Mouse (Mus musculus): ENCODE measurements around the gene Fam92b. TPM values are rescaled to one million over a fixed set of nuclear protein-coding genes. Genes with fewer than 3 reads are reported as not detected.
A peak's percentile ranks its signal among the peaks of the same experiment; 100 is the strongest.

The Fam92b gene
- total and polyA plus RNA-seq, 3 experiments = 1.0 TPM; not detected in 2

GRCm38 (mm10) chr8:120181274-120181673 lies 4.0 kb upstream of the Fam92b start:
- no peak overlapping the region for H3K27ac ChIP-seq
- TF ChIP-seq EP300 (IDR thresholded peaks at IDR 0.05; ENCODE audit: insufficient read depth, low read depth, low read length) (no peak), POLR2A (IDR thresholded peaks at IDR 0.05; ENCODE audit: insufficient read depth, low read depth, low read length) (no peak), CTCF (IDR thresholded peaks at IDR 0.05) (no peak)
- intact Hi-C loops (cut with DNase I) = loop anchor here (2.0 kb wide), 1 partner anchor 182 kb away; no protein-coding TSS in a partner anchor
- no peaks in the 10 kb centered on the region for H3K27me3 ChIP-seq (ENCODE audit: control insufficient read depth, insufficient read depth, low read length)
- DNase-seq = no peak
- no peak overlapping the region for H3K4me3 ChIP-seq
- H3K79me2 ChIP-seq (replicated peaks; ENCODE audit: control insufficient read depth, insufficient read depth, low read length) = no peaks in the 10 kb centered on the region
- H3K9ac ChIP-seq (ENCODE audit: low read depth, low read length) = no peak overlapping the region
- WGBS = 89% methylated on average over 5 of the region's 5 CpGs
- H3K36me3 ChIP-seq (ENCODE audit: control insufficient read depth, insufficient read depth, low read length) = no peaks in the 10 kb centered on the region
- H3K4me1 ChIP-seq (ENCODE audit: control insufficient read depth, insufficient read depth, low read length) = peaks cover 17% of the 10 kb centered on the region

- WGBS = 81% methylated on average over 7 of the region's 7 CpGs
- Histone ChIP-seq H3K36me3 (ENCODE audit: control insufficient read depth, insufficient read depth, low read length) (no peaks in the 10 kb centered on the region), H3K79me2 (replicated peaks; ENCODE audit: control insufficient read depth, insufficient read depth, low read length) (no peaks in the 10 kb centered on the region), H3K27ac (no peak overlapping the region), H3K4me1 (ENCODE audit: control insufficient read depth, insufficient read depth, low read length) (peaks cover 9% of the 10 kb centered on the region), H3K27me3 (ENCODE audit: control insufficient read depth, insufficient read depth, low read length) (no peaks in the 10 kb centered on the region), H3K4me3 (no peak overlapping the region), H3K9ac (ENCODE audit: low read depth, low read length) (no peak overlapping the region)
- intact Hi-C loops (cut with DNase I) = loop anchor here (2.0 kb wide), 1 partner anchor 182 kb away; no protein-coding TSS in a partner anchor
- DNase-seq = no peak
- TF ChIP-seq POLR2A (IDR thresholded peaks at IDR 0.05; ENCODE audit: insufficient read depth, low read depth, low read length) (no peak), EP300 (IDR thresholded peaks at IDR 0.05; ENCODE audit: insufficient read depth, low read depth, low read length) (no peak), CTCF (IDR thresholded peaks at IDR 0.05) (no peak)
These were observed 3.2 kb upstream of the Fam92b start for GRCm38 (mm10) chr8:120180445-120180970.

- H3K4me3 ChIP-seq = peak overlapping the region; percentile 38
- TF ChIP-seq EP300 (IDR thresholded peaks at IDR 0.05; ENCODE audit: insufficient read depth, low read depth, low read length) (peak; percentile 90), CTCF (IDR thresholded peaks at IDR 0.05) (peak; percentile 92), POLR2A (IDR thresholded peaks at IDR 0.05; ENCODE audit: insufficient read depth, low read depth, low read length) (no peak)
- H3K27ac ChIP-seq = no peak overlapping the region; the same call in 1 of the 2 replicates
- H3K79me2 ChIP-seq (replicated peaks; ENCODE audit: control insufficient read depth, insufficient read depth, low read length) = no peaks in the 10 kb centered on the region
- WGBS = 1% methylated on average over 10 of the region's 10 CpGs
- peak; percentile 88 to 94 for DNase-seq
- intact Hi-C loops (cut with DNase I) = loop anchor here (1.0 to 5.0 kb wide), 4 partner anchors 98 to 429 kb away; no protein-coding TSS in a partner anchor
- no peaks in the 10 kb centered on the region for H3K36me3 ChIP-seq (ENCODE audit: control insufficient read depth, insufficient read depth, low read length)
- H3K27me3 ChIP-seq (ENCODE audit: control insufficient read depth, insufficient read depth, low read length) = no peaks in the 10 kb centered on the region
- H3K9ac ChIP-seq (ENCODE audit: low read depth, low read length) = no peak overlapping the region
- H3K4me1 ChIP-seq (ENCODE audit: control insufficient read depth, insufficient read depth, low read length) = peaks cover 2% of the 10 kb centered on the region
These were observed 1.8 kb upstream of the Fam92b start for GRCm38 (mm10) chr8:120179027-120179431.

GRCm38 (mm10) chr8:120178124-120178514 lies 853 bp upstream of the Fam92b start:
- Histone ChIP-seq H3K9ac (ENCODE audit: low read depth, low read length) (no peak overlapping the region), H3K79me2 (replicated peaks; ENCODE audit: control insufficient read depth, insufficient read depth, low read length) (no peaks in the 10 kb centered on the region), H3K36me3 (ENCODE audit: control insufficient read depth, insufficient read depth, low read length) (no peaks in the 10 kb centered on the region), H3K4me1 (ENCODE audit: control insufficient read depth, insufficient read depth, low read length) (peaks cover 2% of the 10 kb centered on the region), H3K27ac (no peak overlapping the region), H3K4me3 (no peak overlapping the region), H3K27me3 (ENCODE audit: control insufficient read depth, insufficient read depth, low read length) (no peaks in the 10 kb centered on the region)
- DNase-seq = no peak
- TF ChIP-seq EP300 (IDR thresholded peaks at IDR 0.05; ENCODE audit: insufficient read depth, low read depth, low read length) = no peak
- TF ChIP-seq POLR2A (IDR thresholded peaks at IDR 0.05; ENCODE audit: insufficient read depth, low read depth, low read length) = no peak
- no peak for TF ChIP-seq CTCF (IDR thresholded peaks at IDR 0.05)
- intact Hi-C loops (cut with DNase I) = loop anchor here (2.0 to 5.0 kb wide), 2 partner anchors 99 to 419 kb away; no protein-coding TSS in a partner anchor
- WGBS = 29% methylated on average over 10 of the region's 10 CpGs

GRCm38 (mm10) chr8:120176605-120177004 lies 661 bp downstream of the Fam92b start:
- intact Hi-C loops (cut with DNase I) = loop anchor here (5.0 kb wide), 1 partner anchor 421 kb away; no protein-coding TSS in a partner anchor
- Histone ChIP-seq H3K36me3 (ENCODE audit: control insufficient read depth, insufficient read depth, low read length) (no peaks in the 10 kb centered on the region), H3K27me3 (ENCODE audit: control insufficient read depth, insufficient read depth, low read length) (no peaks in the 10 kb centered on the region), H3K4me1 (ENCODE audit: control insufficient read depth, insufficient read depth, low read length) (peaks cover 2% of the 10 kb centered on the region), H3K27ac (no peak overlapping the region), H3K79me2 (replicated peaks; ENCODE audit: control insufficient read depth, insufficient read depth, low read length) (no peaks in the 10 kb centered on the region), H3K9ac (ENCODE audit: low read depth, low read length) (no peak overlapping the region), H3K4me3 (no peak overlapping the region)
- TF ChIP-seq EP300 (IDR thresholded peaks at IDR 0.05; ENCODE audit: insufficient read depth, low read depth, low read length) (no peak), POLR2A (IDR thresholded peaks at IDR 0.05; ENCODE audit: insufficient read depth, low read depth, low read length) (no peak), CTCF (IDR thresholded peaks at IDR 0.05) (no peak)
- WGBS = 61% methylated on average over 4 of the region's 4 CpGs
- no peak for DNase-seq

- H3K27me3 ChIP-seq (ENCODE audit: control insufficient read depth, insufficient read depth, low read length) = no peaks in the 10 kb centered on the region
- 47% methylated on average over 18 of the region's 18 CpGs for WGBS
- no peak for DNase-seq
- peaks cover 2% of the 10 kb centered on the region for H3K4me1 ChIP-seq (ENCODE audit: control insufficient read depth, insufficient read depth, low read length)
- H3K79me2 ChIP-seq (replicated peaks; ENCODE audit: control insufficient read depth, insufficient read depth, low read length) = no peaks in the 10 kb centered on the region
- intact Hi-C loops (cut with DNase I) = loop anchor here (5.0 kb wide), 1 partner anchor 423 kb away; no protein-coding TSS in a partner anchor
- no peak overlapping the region for H3K4me3 ChIP-seq
- TF ChIP-seq POLR2A (IDR thresholded peaks at IDR 0.05; ENCODE audit: insufficient read depth, low read depth, low read length) (no peak), CTCF (IDR thresholded peaks at IDR 0.05) (no peak), EP300 (IDR thresholded peaks at IDR 0.05; ENCODE audit: insufficient read depth, low read depth, low read length) (no peak)
- H3K27ac ChIP-seq = no peak overlapping the region
- no peak overlapping the region for H3K9ac ChIP-seq (ENCODE audit: low read depth, low read length)
- H3K36me3 ChIP-seq (ENCODE audit: control insufficient read depth, insufficient read depth, low read length) = no peaks in the 10 kb centered on the region
These were observed 2.7 kb downstream of the Fam92b start for GRCm38 (mm10) chr8:120174606-120175005.

Data from heart, adult 2 months (tissue).